Mouse (Mus musculus) adrenal gland, postnatal 14 days (tissue): ENCODE data around the gene Stox2. TPM values are rescaled to one million over a fixed set of nuclear protein-coding genes. Genes with fewer than 3 reads are reported as not detected.

ENCODE experiments used
- DNase-seq: peaks from one replicate; pipeline ENCODE4 v3.0.0; 2021; ENCODE audit warnings: mixed read lengths
- total RNA-seq: library from RNA; stranded (reverse); gene quantifications from 2 replicates; pipeline ENCODE4 v1.2.3, GENCODE M21; 2021

Stox2 gene
- total RNA-seq, 1 experiment from 2014 or later = 13.6 TPM

DNA sequence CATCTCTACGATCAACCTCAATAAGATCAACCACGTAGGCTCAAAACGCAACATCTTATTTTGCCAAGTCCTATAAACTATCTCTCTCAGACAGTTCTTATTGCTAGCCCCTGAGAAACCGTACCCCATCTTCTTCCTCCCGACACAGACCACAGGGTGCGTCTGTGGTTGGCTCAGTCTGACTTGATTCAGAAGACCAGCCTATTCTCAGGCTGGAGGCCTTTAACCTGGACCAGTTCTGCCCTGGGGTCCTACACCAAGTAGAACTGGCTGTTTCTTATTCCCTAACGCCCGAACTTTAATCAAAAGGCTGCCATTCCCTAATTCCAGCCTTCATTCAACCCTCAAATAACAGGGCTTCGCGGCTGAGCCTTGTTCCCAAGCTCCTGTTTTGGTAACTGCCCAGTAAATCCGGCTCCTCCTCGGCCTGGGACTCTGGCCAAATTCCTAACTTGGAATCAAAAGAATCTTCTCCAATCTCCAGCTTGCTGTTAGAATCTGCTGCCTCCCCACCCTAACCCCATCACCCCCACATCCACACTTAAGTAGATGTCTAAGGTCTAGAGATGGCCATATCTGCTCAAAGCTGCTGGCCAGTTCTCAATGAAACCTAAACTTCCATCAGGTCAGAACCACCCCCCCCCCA is 91.5 kb downstream of the Stox2 start:
- peak; percentile 68 for DNase-seq

DNA sequence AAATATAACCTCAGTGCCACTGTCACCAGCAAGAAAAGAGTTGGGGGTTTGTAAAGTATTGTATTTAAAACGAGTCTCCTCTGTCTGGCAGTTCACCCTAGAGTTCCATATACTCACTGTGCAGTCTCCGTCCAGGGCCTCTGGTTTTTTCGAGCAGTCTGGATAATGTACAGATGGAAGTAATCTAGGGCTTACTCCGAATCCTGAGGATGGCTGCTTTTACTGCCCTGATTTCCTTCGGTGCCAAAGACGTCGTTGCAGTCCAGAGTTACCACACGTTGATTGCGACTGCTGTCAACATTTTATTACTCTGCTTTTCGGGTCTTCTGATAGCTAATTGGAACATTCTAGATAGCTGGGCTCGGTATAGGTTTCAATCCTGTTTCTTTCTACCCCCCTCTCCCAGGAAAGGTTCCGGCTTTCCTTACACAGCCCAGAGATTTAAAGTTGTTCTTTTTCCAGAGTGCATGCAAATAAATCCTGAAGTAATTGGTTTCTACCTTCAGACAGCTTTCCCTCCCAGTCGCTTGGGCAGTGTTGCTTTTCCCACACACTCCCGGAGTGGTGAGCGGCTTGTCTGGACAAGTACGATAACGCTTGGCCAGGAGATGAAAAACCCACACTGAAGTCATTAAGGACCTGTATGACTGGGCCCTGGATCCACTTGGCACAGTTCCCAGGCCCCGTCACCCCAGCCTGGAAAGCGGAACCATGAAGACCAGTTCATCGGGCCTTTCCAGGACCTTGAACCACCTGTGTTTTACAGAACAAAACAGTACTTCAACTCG is 94.1 kb downstream of the Stox2 start:
- peak; percentile 60 for DNase-seq

- no peak for DNase-seq
These were observed 97.1 kb downstream of the Stox2 start for GRCm38 (mm10) chr8:47349082-47349481.

- DNase-seq = no peak
These were observed 98.4 kb downstream of the Stox2 start for GRCm38 (mm10) chr8:47347809-47348208.

DNA sequence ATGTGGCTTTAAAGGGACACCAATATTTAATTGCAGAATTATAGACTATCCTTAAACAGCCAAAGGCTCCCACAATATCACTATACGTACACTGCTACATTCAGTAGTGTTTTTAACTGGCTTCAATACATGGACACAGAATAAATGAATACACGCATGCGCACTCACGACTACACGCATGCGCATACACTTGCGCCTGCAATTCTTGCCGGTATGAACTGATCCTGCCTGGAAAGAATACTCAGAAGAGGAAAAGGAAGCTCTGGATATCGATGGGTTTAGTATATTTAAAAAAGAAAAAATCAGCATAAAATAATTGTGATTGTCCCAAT is 100.4 kb downstream of the Stox2 start:
- no peak for DNase-seq

- no peak for DNase-seq
These were observed 100.9 kb downstream of the Stox2 start for GRCm38 (mm10) chr8:47345085-47345771.

GRCm38 (mm10) chr8:47341474-47341873 is 104.7 kb downstream of the Stox2 start:
- DNase-seq = no peak

DNA sequence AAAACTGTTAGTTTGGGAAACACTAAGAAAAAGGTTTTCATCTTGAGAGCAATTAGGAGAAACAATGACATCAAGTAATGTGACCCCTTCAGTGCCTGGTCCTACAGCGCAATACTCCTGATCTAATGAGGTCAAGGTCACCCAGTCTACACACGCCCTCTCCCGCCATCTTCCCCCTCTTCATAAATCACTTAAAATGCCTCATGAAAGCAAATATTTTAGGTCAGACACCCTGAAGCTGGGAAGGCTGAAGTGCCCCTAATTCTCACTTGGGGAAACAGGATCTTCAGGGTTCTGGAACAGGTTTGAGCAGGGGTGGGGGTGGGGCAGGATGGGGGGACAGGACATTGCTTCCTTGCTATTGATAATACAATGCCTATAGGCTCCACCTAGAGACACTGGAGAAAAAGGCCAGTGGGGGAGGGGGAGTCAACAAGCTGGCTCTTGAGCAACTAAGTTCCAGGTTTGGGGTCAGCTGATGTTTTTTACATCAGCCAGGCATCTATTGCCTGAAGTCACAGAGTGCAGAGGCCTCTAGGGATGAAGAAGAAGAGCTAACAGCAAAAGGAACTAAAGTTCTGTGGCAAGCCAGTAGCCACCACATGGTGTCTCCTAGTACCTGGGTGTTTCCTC is 107.4 kb downstream of the Stox2 start:
- DNase-seq = no peak

GRCm38 (mm10) chr8:47336433-47336832 is 109.7 kb downstream of the Stox2 start:
- no peak for DNase-seq

DNA sequence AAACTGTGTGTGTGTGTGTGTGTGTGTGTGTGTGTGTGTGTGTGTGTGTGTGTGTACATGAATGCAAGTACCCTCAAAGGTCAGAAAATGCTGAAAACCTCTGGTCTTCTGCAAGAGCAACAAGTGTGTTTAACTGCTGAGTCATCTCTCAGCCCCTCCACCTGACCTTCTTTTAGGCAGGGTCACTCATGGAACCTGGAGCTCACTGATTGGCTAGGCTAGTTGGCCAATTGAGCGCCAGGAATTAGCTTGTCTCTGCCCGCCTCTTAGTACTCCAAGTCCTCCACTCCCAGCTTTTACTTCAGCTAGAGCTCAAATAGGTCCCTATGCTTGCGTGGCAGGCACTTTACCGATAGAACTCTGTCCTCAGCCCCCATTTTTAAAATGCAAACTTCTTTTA is 110.2 kb downstream of the Stox2 start:
- no peak for DNase-seq

DNA sequence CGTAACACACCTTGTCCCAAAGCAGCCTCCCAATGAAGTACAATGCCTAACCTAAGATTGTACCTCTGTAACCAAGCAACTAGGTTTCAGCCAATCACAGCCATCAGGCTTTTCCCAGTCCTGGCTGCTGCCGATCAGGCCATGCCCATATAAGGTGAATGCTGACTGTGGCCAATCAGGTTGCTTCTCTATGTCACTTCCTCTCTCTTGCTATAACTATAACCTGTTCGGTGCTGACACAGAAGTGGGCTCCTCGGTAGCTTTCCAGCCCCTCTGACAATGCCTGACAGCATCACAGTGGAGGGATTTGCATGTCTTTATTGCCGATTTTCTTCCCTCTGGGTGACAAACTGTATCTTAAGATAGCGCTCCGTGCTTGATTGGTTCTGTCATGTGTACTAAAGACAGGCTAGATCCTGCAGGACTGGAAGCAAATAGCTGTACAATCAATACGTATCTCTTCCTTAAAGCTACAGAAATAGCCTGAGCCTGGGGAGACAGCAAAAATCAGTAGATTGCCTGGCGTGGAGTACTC is 111.9 kb downstream of the Stox2 start:
- DNase-seq = peak; percentile 27

DNA sequence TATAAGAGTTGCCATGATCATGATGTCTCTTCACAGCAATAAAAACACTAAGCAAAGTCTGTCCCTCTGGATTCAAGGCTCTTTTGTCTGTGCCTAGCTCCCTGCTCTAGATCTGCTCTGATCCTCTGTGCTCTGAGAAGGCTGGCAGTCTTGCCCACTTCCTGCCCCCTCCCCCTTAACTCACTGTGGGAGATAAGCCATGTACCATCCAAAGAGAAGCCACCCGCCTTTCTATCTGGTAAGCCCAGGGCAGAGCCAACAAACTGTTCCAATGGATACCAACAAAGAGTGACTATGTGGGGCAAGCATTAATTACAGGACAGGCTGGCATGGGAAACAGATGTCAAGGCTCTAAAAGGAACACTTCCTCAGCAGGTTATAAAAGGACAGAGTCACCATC is 113.2 kb downstream of the Stox2 start:
- no peak for DNase-seq

DNA sequence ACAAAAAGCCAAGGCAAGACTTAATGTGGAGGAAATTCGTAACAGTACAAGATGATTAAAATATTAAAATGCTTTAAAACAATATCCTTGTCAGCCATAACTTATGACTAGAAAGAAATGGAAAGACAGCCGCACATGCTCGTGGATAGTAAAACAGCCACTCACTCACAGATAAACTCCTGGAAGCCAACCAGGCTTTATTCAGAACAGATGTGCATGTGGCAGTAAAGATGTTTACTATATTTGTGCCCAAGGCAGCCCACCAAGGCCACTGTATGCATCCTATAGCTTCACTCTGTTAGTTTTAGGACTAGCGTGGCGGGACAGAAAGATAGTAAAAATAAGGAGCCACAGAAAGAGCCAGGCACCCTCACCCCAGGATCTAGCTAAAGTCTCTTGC is 115.2 kb downstream of the Stox2 start:
- no peak for DNase-seq

GRCm38 (mm10) chr8:47326348-47326747 is 119.8 kb downstream of the Stox2 start:
- no peak for DNase-seq

DNA sequence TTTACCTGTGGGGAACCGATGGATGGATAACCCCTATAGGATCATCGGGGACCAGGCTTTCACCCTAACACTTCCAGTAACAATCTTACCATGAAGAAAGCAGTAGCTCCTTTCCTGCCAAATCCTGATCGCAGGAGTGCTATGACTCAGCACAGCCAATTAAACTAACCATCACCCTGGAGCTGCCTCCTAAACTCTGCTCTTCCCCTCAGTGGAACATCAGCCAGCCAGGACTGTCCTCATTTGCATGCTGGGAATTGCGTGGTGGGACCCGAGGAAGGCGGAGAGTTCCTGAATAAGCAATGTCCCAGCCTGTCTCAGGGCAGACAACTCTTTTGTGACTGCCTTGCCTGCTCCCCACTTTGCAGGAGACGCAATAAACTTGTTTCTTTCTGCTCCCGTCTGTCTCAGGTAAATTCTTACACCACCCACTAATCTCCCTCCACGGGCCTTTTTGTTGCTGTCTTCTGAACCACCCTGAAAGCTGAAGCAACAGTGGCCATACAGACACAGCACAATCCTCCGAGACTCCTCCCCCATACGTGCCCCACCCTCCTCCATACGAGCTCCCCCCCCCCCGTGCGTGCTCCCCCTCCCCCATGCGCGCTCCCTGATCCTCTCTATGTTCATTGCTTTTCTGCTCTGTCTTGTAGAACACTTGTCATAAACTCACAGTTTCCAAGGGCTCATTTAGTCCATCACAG is 121.9 kb downstream of the Stox2 start:
- no peak for DNase-seq

GRCm38 (mm10) chr8:47321282-47321681 is 124.9 kb downstream of the Stox2 start:
- DNase-seq = no peak

GRCm38 (mm10) chr8:47320707-47321106 is 125.5 kb downstream of the Stox2 start:
- DNase-seq = no peak

DNA sequence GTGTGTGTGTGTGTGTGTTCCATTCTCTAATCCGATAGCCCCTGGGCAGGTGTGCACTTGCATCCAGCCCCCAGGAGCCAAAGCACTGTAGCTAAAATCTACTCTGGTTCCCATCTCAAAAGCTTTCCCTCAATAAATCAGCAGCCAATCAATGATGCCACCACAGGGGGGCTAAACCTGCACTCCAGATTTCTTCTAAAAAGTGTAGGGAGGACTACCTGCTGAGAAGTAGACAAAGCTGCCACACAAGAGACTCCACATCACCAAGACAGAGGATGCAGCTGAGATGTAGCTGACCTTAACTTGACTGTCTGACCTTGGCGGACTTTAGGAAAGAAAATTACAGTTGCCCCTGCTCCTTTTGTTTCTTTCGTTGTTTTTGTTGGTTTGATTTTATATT is 127.7 kb downstream of the Stox2 start:
- no peak for DNase-seq

- no peak for DNase-seq
These were observed 138.0 kb downstream of the Stox2 start for GRCm38 (mm10) chr8:47308176-47308575.

GRCm38 (mm10) chr8:47306372-47306771 is 139.8 kb downstream of the Stox2 start:
- DNase-seq = no peak

DNA sequence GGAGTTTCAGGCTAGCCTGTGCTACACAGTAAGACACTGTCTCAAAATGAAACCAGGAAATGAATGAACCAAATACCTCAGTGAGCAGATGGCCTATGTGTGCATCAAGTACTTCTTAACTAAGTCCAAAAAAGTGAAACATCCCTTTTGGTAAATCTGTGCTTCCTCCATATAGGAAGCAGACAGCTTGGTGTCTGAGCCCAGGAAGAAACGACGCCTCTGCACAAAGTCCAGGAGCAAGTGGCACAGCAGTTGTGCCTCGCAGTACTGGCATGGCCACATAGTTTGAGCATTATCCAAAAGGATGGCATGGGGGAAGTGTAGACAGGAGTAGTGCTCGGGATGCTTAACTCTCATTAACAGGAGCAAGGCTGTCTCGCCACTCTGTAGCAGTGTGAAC is 140.3 kb downstream of the Stox2 start:
- DNase-seq = no peak

- no peak for DNase-seq
These were observed 147.7 kb downstream of the Stox2 start for GRCm38 (mm10) chr8:47298460-47298859.
